Mouse (Mus musculus) right cerebral cortex, postnatal 36 days (tissue): ENCODE results near the gene Lbx2.

Source experiments
- DNase-seq, 2 experiments: peaks; one replicate each; pipeline ENCODE4 v3.0.0; 2022; ENCODE audit warnings: low spot score in 2 of 2, mixed read lengths in 1 of 2

Gene Lbx2

DNA sequence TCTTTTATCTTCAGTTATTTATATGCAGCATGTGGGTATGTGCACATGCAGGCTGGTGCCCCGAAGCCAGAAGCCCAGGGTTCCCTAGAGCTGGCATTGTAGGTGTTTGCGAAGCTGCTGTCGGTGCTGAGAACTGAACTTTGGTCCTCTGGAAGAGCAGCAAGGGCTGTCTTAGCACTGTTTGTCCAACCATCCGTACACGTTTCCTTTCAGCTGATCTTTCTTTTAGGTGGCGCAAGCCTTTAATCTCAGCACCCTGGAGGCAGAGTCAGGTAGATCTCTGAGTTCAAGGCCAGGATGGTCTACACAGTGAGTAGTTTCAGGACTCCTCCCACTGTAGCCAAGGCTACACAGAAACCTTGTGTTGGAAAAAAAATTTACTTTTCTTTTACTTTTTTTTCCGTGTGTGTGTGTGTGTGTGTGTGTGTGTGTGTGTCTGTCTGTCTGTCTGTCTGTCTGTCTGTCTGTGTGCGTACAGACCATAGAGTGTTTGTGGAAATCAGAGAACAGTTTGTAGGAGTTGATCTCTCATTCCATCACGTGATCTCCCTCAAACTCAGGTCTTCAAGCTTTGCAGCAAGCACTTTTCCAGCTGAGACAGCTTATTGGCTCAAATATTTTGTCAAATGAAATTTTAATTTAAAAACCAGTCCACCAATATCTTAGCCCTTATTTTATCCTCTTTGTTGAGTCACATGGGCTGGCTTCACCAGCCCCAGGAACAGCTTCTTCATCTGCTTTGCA lies 46.2 kb downstream of the Lbx2 start:
- DNase-seq = no peak

GRCm38 (mm10) chr6:83134226-83134625 lies 48.1 kb downstream of the Lbx2 start:
- no peak for DNase-seq

DNA sequence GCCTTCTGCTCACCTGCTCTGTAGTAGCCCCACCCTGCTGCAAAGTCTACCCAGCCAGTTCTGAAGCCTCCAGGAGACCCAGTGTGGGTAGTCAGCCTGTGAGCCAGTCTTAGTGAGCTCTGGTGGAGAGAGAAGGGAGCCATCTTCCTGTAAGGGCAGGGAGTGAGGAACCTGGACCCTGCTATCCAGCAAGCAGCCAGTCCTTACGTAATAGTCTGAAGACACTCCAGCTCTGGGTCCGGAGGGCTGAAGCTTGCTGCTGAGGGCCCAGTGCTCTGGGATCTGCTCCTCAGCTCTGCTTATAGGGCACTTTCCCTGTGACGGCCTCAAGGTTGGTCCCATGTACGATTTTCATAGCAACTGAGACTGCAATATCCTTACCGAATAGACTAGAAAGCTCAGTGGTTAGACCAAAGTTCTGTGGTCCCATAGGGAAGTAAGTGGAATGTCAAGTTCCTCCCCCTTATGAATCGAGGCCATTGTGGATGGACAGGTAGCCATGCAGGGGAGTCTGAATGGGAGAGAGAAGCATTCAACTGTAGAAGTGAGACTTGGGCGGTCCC lies 48.9 kb downstream of the Lbx2 start, which contains the start of gene Rtkn:
Rtkn (plus strand) TSS at position 513 of the 563 bp plus-strand sequence.
- DNase-seq = no peak

DNA sequence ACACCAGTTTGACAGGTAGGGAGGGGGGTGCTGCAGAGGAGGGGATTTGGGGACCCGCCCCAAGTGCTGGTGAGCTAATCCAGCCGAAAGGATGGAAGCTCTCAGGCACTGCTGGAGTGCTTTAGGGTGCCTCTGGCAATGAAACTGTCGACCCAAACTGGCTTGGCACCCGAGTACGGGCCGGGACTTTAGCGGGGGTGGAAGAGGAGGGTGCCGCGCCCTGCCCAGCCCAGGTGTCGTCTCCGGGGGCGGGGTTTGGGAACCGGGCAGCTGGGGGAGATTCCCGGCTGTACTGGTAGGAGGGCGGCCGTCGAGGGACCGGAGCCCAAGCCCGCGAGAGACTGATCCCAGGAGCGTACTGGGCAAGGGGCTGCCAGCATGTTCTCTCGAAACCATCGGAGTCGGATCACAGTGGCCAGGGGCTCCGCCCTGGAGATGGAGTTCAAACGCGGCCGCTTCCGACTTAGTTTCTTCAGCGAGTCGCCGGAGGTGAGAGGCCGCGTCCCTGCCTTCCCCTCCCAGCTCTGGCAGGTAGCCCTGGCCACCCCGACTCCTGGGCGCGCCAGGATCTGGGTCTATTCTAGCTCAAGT lies 49.5 kb downstream of the Lbx2 start:
- DNase-seq = no peak

- no peak for DNase-seq
Observed at GRCm38 (mm10) chr6:83136291-83136880, 50.2 kb downstream of the Lbx2 start.

DNA sequence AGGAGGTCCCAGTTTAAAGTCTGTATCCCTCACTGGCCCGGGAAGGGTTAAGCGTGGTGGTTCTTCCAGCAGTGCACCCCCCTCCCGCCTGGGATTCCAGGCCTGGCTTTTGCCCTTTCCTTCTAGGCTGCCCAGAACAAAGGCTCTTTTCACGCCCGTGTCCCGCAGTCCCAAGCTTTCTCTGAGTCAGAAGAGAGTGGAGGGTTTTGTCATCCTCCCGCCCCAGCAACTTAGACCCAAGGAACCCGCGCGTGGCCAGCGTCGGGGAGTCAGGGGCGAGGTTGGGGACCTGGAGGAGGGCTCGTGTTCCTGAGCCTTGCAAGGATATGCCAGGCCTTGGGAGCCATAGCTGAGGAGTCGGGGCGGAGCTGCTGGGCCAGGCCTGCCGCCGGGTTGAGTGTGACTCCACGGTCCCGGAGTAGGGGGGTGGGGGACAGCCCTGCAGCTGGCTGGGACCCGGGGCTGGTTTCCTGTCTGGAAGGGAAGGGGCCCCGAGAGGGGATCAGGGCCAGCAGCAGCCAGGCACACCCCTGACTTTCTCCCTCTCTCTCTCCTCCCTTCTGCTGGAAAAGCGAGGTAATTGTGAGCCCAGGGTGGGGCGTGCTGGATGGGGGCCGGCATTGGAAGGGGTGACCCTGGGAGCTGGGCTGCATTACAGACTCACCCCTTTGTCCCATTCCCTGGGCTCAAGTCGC lies 50.9 kb downstream of the Lbx2 start:
- DNase-seq = no peak

DNA sequence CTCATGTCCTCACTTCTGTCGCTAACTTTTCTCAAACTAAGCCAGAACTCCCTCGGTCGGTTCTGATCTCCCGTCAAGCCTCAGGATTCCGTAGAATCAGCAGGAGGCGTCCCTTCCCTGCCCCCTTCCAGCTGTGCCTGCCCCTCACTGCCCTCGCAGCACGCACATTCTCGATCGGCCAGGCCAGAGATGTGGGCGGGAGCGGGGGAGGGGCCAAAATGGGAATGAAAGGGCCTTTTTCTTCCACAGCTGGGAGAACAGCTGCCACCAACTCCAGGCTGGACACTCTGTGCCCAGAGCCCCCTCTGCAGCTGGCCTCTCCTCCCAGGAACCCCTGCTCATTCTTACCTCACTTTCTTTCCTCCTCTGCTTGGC lies 51.4 kb downstream of the Lbx2 start:
- DNase-seq = peak; percentile 54 to 59
